Mouse (Mus musculus) G1E (cell line): Measurements from ENCODE around the gene Mfsd4b4.

Experiments
- GATA1 ChIP-seq: IDR thresholded peaks from 2 replicates; pipeline ENCODE4 v1.6.1; 2012; ENCODE audit warnings: borderline replicate concordance, low read length, inconsistent platforms, mixed read lengths
- TAL1 ChIP-seq: conservative IDR thresholded peaks from 2 replicates; pipeline ENCODE4 v1.6.1; 2012; ENCODE audit warnings: low read depth, low read length, inconsistent platforms, mixed read lengths

DNA sequence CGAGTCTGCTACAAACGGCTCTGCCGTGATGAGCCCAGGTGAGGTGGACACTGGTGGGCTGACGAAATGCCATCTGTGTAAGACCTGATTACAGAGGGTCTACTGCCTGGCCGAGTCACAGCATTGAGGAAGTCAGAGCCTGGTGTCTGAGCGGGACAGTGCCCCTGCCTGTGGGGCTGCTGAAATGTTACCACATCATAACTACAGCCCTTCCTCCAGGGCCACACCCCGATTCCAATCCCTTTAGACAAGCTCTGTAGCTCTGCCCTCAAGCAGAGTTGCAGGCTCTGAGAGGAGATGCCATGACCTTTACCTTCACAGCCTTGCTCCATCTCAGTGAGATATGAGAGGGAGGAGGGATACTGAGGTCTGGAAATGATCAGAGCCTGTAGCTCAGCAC lies 37.5 kb upstream of the Mfsd4b4 start:
- TF ChIP-seq GATA1, result no peak
- TF ChIP-seq TAL1, result no peak
